Comparison of ENCODE assay signal across 7 mouse cellular contexts in the genomic region with DNA sequence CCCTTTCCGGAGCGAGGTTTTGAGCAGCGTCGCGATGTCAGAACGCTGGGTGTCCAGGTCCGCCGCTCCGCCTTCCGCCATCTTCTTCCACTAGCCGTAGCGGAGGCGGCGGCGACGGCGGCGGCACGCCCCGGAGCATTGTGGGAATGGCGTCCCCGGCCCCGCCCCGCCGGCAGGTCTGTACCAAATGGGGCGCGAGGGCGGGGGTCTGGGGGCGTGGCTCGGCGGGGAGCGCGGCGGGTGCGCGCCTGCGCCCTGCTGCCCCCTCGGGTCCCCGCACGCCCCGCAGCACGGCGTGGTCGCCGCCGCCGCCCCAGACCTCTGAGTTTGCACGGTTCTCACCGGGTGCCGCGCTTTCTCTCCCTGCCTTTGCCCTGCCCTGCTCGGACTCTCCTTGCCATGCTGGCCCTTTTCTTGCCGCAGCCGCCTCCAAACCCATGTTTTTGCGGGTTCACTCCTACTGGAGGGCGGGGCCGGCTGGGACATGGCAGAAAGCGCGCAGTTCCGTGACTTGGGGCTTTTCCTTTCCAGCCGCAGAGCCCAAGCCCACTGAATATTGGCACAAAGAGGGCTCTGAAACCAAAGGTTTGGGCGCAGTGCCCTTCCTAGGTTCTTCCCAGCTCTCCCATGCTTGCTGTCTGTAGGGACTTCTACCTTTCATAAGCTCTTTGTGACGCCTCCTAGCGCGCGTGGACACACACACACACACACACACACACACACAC. TPM values are rescaled to one million over a fixed set of nuclear protein-coding genes. Genes with fewer than 3 reads are reported as not detected.
DNase-seq lines count a peak whose midpoint lies in the region; ATAC-seq lines count a peak whose summit lies in the region.

A gene (minus strand): TSS at position 161 of the 725 bp plus-strand sequence.

- no peaks in the 10 kb centered on the region for H3K9me3 ChIP-seq in limb, embryonic 10.5 days (replicated peaks)
- H3K9me3 ChIP-seq in midbrain, embryonic 13.5 days, result no peaks in the 10 kb centered on the region

- peak within 1 kb of the TSS; percentile 93 for H3K9ac ChIP-seq in midbrain, embryonic 13.5 days (replicated peaks)

- peak within 1 kb of the TSS; percentile 67 for H3K4me2 ChIP-seq in midbrain, embryonic 13.5 days (replicated peaks)

- H3K27ac ChIP-seq in limb, embryonic 10.5 days, result peak within 1 kb of the TSS; percentile 97
- H3K27ac ChIP-seq in midbrain, embryonic 13.5 days, result peak within 1 kb of the TSS; percentile 95

- H3K4me3 ChIP-seq in limb, embryonic 10.5 days, result peak within 1 kb of the TSS; percentile 98
- H3K4me3 ChIP-seq in midbrain, embryonic 13.5 days (replicated peaks), result peak within 1 kb of the TSS; percentile 94

- peaks cover 23% of the 10 kb centered on the region for H3K4me1 ChIP-seq in limb, embryonic 10.5 days
- H3K4me1 ChIP-seq in midbrain, embryonic 13.5 days (replicated peaks), result peaks cover 23% of the 10 kb centered on the region

- peak; percentile 85 for DNase-seq in adrenal gland, adult 8-10 months
- DNase-seq in embryo, embryonic 9.5 days (ENCODE audit: extremely low spot score), result peak; percentile 93
- peak; percentile 92 for DNase-seq in kidney, adult 11 months
- DNase-seq in limb, embryonic 10.5 days (ENCODE audit: low spot score), result peak; percentile 96
- peak; percentile 91 for DNase-seq in spleen, adult 12 weeks (ENCODE audit: low spot score)

- peak; percentile 65 for ATAC-seq in granulocyte monocyte progenitor cell, adult 5-6 weeks (replicated peaks; ENCODE audit: poor library complexity, severe bottlenecking)
- ATAC-seq in midbrain, embryonic 13.5 days, result peak; percentile 96

- H3K27me3 ChIP-seq in limb, embryonic 10.5 days (ENCODE audit: low read depth, poor library complexity, severe bottlenecking), result no peaks in the 10 kb centered on the region
- no peaks in the 10 kb centered on the region for H3K27me3 ChIP-seq in midbrain, embryonic 13.5 days

- under 1% methylated on average over 66 of the region's 66 CpGs for WGBS in limb, embryonic 10.5 days
- WGBS in midbrain, embryonic 13.5 days, result under 1% methylated on average over 66 of the region's 66 CpGs

- H3K36me3 ChIP-seq in limb, embryonic 10.5 days, result no peaks in the 10 kb centered on the region
- no peaks in the 10 kb centered on the region for H3K36me3 ChIP-seq in midbrain, embryonic 13.5 days

RNA-seq across cellular contexts. Expression of the gene that starts here (rescaled TPM):
- 10 to 100 TPM; 69.7 to 90.3 (median 73.2) TPM for total RNA-seq in adrenal gland, adult 8-10 months (2022)
- total RNA-seq in granulocyte monocyte progenitor cell, adult 5-6 weeks (2014; fragmentation: Nextera tagmentation), result 87.2 and 118 TPM in 2 replicates
- total RNA-seq in granulocyte monocyte progenitor cell, adult 5-6 weeks (2017), result 163 and 194 TPM in 2 replicates
- polyA plus RNA-seq in limb, embryonic 10.5 days (2016; fragmentation: Nextera tagmentation; extraction: Ambion mirVana), result 79.0 and 92.0 TPM in 2 replicates
- 60.2 and 67.7 TPM in 2 replicates for polyA plus RNA-seq in midbrain, embryonic 13.5 days (2015; fragmentation: Nextera tagmentation; extraction: Ambion mirVana)

Comparison
In these comparisons a context has a peak if more than half of its experiments do, and no peak if none do; other contexts are left out.
1. Peak in every context shown above with its lines: DNase-seq, ATAC-seq, H3K4me3 ChIP-seq and H3K27ac ChIP-seq.